Mouse (Mus musculus) megakaryocyte, embryonic 14.5 days (primary cell): ENCODE results near the gene Tmem177. TPM values are rescaled to one million over a fixed set of nuclear protein-coding genes. Genes with fewer than 3 reads are reported as not detected.

Experiments used
- H3K27me3 ChIP-seq: replicated peaks from 2 replicates; pipeline ENCODE3; 2012; ENCODE audit warnings: inconsistent platforms
- H3K36me3 ChIP-seq: replicated peaks from 2 replicates; pipeline ENCODE3; 2012; ENCODE audit warnings: low read length, inconsistent platforms, mixed read lengths
- H3K4me1 ChIP-seq: 2 replicates; pipeline ENCODE4 v1.6.1; 2012; ENCODE audit warnings: inconsistent platforms
- H3K4me3 ChIP-seq: replicated peaks from 2 replicates; pipeline ENCODE3; 2012; ENCODE audit warnings: moderate library complexity, mild to moderate bottlenecking, inconsistent platforms
- H3K9me3 ChIP-seq: 2 replicates; pipeline ENCODE4 v1.6.1; 2012; ENCODE audit warnings: inconsistent platforms
- FLI1 ChIP-seq: IDR thresholded peaks from 2 replicates; pipeline ENCODE4 v1.6.1; 2012; ENCODE audit warnings: low read length, inconsistent platforms, mixed read lengths
- GATA1 ChIP-seq: IDR thresholded peaks from 3 replicates; pipeline ENCODE4 v1.6.1; 2012; ENCODE audit warnings: mixed read lengths, low read length, inconsistent platforms, borderline replicate concordance
- polyA plus RNA-seq: library from polyadenylated mRNA; stranded (reverse); fragments of >175 nt; gene quantifications from 2 replicates; pipeline ENCODE4 v1.2.3, GENCODE M21; 2012; ENCODE audit warnings: low replicate concordance; ENCODE audit not compliant: insufficient read depth

The Tmem177 gene
- polyA plus RNA-seq, 1 experiment: 0.02 TPM

- Histone ChIP-seq H3K36me3 (no peaks in the 10 kb centered on the region), H3K9me3 (peaks cover 10% of the 10 kb centered on the region), H3K4me3 (no peak overlapping the region), H3K27me3 (peaks cover 12% of the 10 kb centered on the region), H3K4me1 (no peaks in the 10 kb centered on the region)
- TF ChIP-seq GATA1: no peak
- TF ChIP-seq FLI1: no peak
Measured at GRCm38 (mm10) chr1:119929715-119930114, 16.7 kb upstream of the Tmem177 start.

GRCm38 (mm10) chr1:119919299-119919698 is 6.3 kb upstream of the Tmem177 start:
- TF ChIP-seq FLI1 (no peak), GATA1 (no peak)
- H3K4me1 ChIP-seq: peaks cover 18% of the 10 kb centered on the region
- H3K4me3 ChIP-seq: no peak overlapping the region
- H3K27me3 ChIP-seq: peaks cover 9% of the 10 kb centered on the region
- peaks cover 13% of the 10 kb centered on the region; the same call in 1 of the 2 replicates for H3K9me3 ChIP-seq
- no peaks in the 10 kb centered on the region for H3K36me3 ChIP-seq

- no peak for TF ChIP-seq FLI1
- no peak for TF ChIP-seq GATA1
- H3K36me3 ChIP-seq: no peaks in the 10 kb centered on the region
- H3K4me1 ChIP-seq: peaks cover 31% of the 10 kb centered on the region
- H3K4me3 ChIP-seq: no peak overlapping the region
- peaks cover 7% of the 10 kb centered on the region; the same call in 1 of the 2 replicates for H3K9me3 ChIP-seq
- peaks cover 4% of the 10 kb centered on the region for H3K27me3 ChIP-seq
Measured at GRCm38 (mm10) chr1:119916823-119917371, 3.9 kb upstream of the Tmem177 start.

- Histone ChIP-seq H3K9me3 (no peaks in the 10 kb centered on the region), H3K36me3 (peaks cover 33% of the 10 kb centered on the region), H3K4me1 (peaks cover 36% of the 10 kb centered on the region), H3K4me3 (no peak overlapping the region), H3K27me3 (peaks cover 4% of the 10 kb centered on the region)
- TF ChIP-seq FLI1: no peak
- no peak for TF ChIP-seq GATA1
Measured at GRCm38 (mm10) chr1:119907206-119907748, 5.7 kb downstream of the Tmem177 start.

- H3K9me3 ChIP-seq: 0 out of 2 replicates have a peak, but pooled peaks cover 4% of the 10 kb centered on the region
- TF ChIP-seq FLI1 (no peak), GATA1 (no peak)
- H3K4me1 ChIP-seq: peaks cover 17% of the 10 kb centered on the region
- H3K4me3 ChIP-seq: no peak overlapping the region
- peaks cover 4% of the 10 kb centered on the region for H3K27me3 ChIP-seq
- peaks cover 3% of the 10 kb centered on the region for H3K36me3 ChIP-seq
Measured at GRCm38 (mm10) chr1:119903231-119903620, 9.8 kb downstream of the Tmem177 start.

GRCm38 (mm10) chr1:119902551-119903230 is 10.3 kb downstream of the Tmem177 start:
- peaks cover 6% of the 10 kb centered on the region for H3K27me3 ChIP-seq
- 0 out of 2 replicates have a peak, but pooled peaks cover 5% of the 10 kb centered on the region for H3K9me3 ChIP-seq
- TF ChIP-seq FLI1 (no peak), GATA1 (no peak)
- no peaks in the 10 kb centered on the region for H3K36me3 ChIP-seq
- peaks cover 13% of the 10 kb centered on the region for H3K4me1 ChIP-seq
- no peak overlapping the region for H3K4me3 ChIP-seq

GRCm38 (mm10) chr1:119899195-119900123 is 13.5 kb downstream of the Tmem177 start:
- no peak for TF ChIP-seq GATA1
- no peak for TF ChIP-seq FLI1

GRCm38 (mm10) chr1:119894936-119895335 is 18.1 kb downstream of the Tmem177 start:
- no peak overlapping the region for H3K4me3 ChIP-seq
- H3K4me1 ChIP-seq: peaks cover 23% of the 10 kb centered on the region
- H3K9me3 ChIP-seq: 0 out of 2 replicates have a peak, but pooled peaks cover 5% of the 10 kb centered on the region
- H3K36me3 ChIP-seq: no peaks in the 10 kb centered on the region
- peaks cover 20% of the 10 kb centered on the region for H3K27me3 ChIP-seq
- no peak for TF ChIP-seq FLI1
- no peak for TF ChIP-seq GATA1

More at GRCm38 (mm10) chr1:119899195-119900123, 13.5 kb downstream of the Tmem177 start:
- Histone ChIP-seq H3K4me1 (peaks cover 22% of the 10 kb centered on the region), H3K4me3 (no peak overlapping the region), H3K36me3 (no peaks in the 10 kb centered on the region), H3K27me3 (peaks cover 8% of the 10 kb centered on the region), H3K9me3 (0 out of 2 replicates have a peak, but pooled peaks cover 5% of the 10 kb centered on the region)

- Histone ChIP-seq H3K9me3 (0 out of 2 replicates have a peak, but pooled peaks cover 4% of the 10 kb centered on the region), H3K27me3 (peaks cover 22% of the 10 kb centered on the region), H3K36me3 (no peaks in the 10 kb centered on the region), H3K4me1 (peaks cover 22% of the 10 kb centered on the region), H3K4me3 (no peak overlapping the region)
- no peak for TF ChIP-seq GATA1
- TF ChIP-seq FLI1: no peak
Measured at GRCm38 (mm10) chr1:119893600-119893999, 19.4 kb downstream of the Tmem177 start.

- peaks cover 19% of the 10 kb centered on the region for H3K4me1 ChIP-seq
- no peaks in the 10 kb centered on the region for H3K36me3 ChIP-seq
- TF ChIP-seq GATA1: no peak
- TF ChIP-seq FLI1: no peak
Measured at GRCm38 (mm10) chr1:119892933-119893332, 20.1 kb downstream of the Tmem177 start.

More at GRCm38 (mm10) chr1:119892933-119893332, 20.1 kb downstream of the Tmem177 start:
- Histone ChIP-seq H3K27me3 (peaks cover 22% of the 10 kb centered on the region), H3K9me3 (no peaks in the 10 kb centered on the region), H3K4me3 (no peak overlapping the region)
